Mouse (Mus musculus) cortical plate, adult 2 months (tissue): ENCODE data around the gene Olfr978.

Experiments used
- CTCF ChIP-seq: fragments of 200-500 bp; IDR thresholded peaks from 2 replicates; pipeline ENCODE4 v1.5.1; 2011; ENCODE audit warnings: mild to moderate bottlenecking, control low read depth, low read length; ENCODE audit not compliant: insufficient read depth; ENCODE audit errors: extremely low read depth
- POLR2A ChIP-seq: fragments of 200-500 bp; IDR thresholded peaks from 2 replicates; pipeline ENCODE4 v1.6.1; 2011; ENCODE audit warnings: mild to moderate bottlenecking, low read length, control low read depth; ENCODE audit not compliant: insufficient read depth; ENCODE audit errors: extremely low read depth

DNA sequence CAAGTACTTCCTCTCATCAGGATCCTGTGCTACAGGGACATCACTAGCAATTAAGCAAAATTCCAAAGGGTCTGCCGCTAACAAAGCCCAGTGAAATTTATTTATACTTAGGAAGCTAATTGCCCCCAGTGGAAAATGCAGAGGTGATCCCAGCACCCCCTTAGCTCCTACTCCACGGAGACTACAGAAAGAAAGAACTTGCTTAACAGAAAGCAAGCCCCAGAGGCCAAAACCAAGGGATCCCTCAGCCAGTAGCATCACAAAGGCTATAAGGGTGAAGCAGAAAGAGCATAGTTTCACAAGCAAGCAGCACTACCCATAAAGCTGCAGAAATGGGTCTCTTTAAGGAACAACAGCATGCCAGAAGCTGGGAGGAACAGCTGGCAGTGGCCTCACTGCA, 29.3 kb downstream of the Olfr978 start, which contains the start of gene Olfr981:
- TF ChIP-seq CTCF (no peak), POLR2A (no peak)
